Mouse (Mus musculus) stomach, postnatal 0 days (tissue): Measurements from ENCODE around the gene Wfdc15b.

Experiments used
- CTCF ChIP-seq: IDR thresholded peaks from 2 replicates; pipeline ENCODE4 v1.5.1; 2016; ENCODE audit warnings: antibody characterized with exemption, low read depth, mild to moderate bottlenecking, moderate library complexity
- EP300 ChIP-seq: optimal IDR thresholded peaks from 2 replicates; pipeline ENCODE3; 2016; ENCODE audit warnings: antibody characterized with exemption

DNA sequence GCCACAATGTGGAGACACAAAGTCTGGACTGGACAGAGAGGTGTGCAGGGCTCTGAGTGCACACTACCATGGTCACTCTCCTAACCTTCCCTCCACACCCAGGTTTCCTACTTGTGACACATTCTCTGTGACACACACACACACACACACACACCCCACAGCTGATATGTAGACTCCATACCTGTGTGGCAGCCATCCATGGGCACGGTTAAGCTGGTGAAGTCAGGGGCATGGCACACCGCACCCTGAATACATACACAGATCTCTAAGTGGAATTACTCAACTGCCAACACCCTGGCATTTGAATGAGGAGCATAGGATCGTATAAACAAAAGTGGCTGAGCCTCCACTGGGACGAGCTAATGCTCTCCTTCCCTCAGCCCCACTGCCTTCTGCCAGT lies 40.7 kb downstream of the Wfdc15b start:
- TF ChIP-seq EP300 (no peak), CTCF (no peak)
